Mouse (Mus musculus) testis, adult 2 months (tissue): Measurements from ENCODE around the gene Cnmd.

Source experiments
- CTCF ChIP-seq: fragments of 200-500 bp; IDR thresholded peaks from 2 replicates; pipeline ENCODE4 v1.5.1; 2012; ENCODE audit warnings: low read depth, mild to moderate bottlenecking, inconsistent platforms, low read length, moderate library complexity; ENCODE audit not compliant: control insufficient read depth, insufficient read depth, insufficient replicate concordance
- POLR2A ChIP-seq: fragments of 200-500 bp; IDR thresholded peaks from 2 replicates; pipeline ENCODE4 v1.6.1; 2012; ENCODE audit warnings: low read depth, mild to moderate bottlenecking, inconsistent platforms, low read length, moderate library complexity; ENCODE audit not compliant: control insufficient read depth

GRCm38 (mm10) chr14:79662001-79662400 is at the start of gene Cnmd:
- TF ChIP-seq POLR2A (no peak), CTCF (no peak)
